Mouse (Mus musculus) hindbrain, embryonic 10.5 days (tissue): Measurements from ENCODE around the gene Cd247. TPM values are rescaled to one million over a fixed set of nuclear protein-coding genes. Genes with fewer than 3 reads are reported as not detected.

Experiments used
- DNase-seq: peaks from one replicate; pipeline ENCODE4 v3.0.0-alpha.2; 2017; ENCODE audit warnings: low spot score
- H3K27ac ChIP-seq: fragments of 300-500 bp; sonication (generic); 2 replicates; pipeline ENCODE4 v1.5.1; 2016; ENCODE audit warnings: mild to moderate bottlenecking, moderate library complexity
- H3K27me3 ChIP-seq: fragments of 300-500 bp; sonication (generic); 2 replicates; pipeline ENCODE4 v1.6.1; 2016; ENCODE audit warnings: mild to moderate bottlenecking; ENCODE audit not compliant: poor library complexity, insufficient read depth, severe bottlenecking
- H3K36me3 ChIP-seq: fragments of 300-500 bp; sonication (generic); 2 replicates; pipeline ENCODE4 v1.6.1; 2016; ENCODE audit warnings: mild to moderate bottlenecking, moderate library complexity
- H3K4me1 ChIP-seq: fragments of 300-500 bp; sonication (generic); replicated peaks from 2 replicates; pipeline ENCODE4 v1.6.1; 2016; ENCODE audit warnings: mild to moderate bottlenecking
- H3K4me3 ChIP-seq: fragments of 300-500 bp; sonication (generic); 2 replicates; pipeline ENCODE4 v1.5.1; 2016; ENCODE audit warnings: mild to moderate bottlenecking, moderate library complexity
- H3K9me3 ChIP-seq: fragments of 300-500 bp; sonication (generic); 2 replicates; pipeline ENCODE4 v1.6.1; 2016; ENCODE audit warnings: mild to moderate bottlenecking, moderate library complexity
- WGBS: fragments of 180-500 bp; shearing (Covaris S2); methylation state at CpG from one replicate; pipeline ENCODE4 v1.1.7; 2016; 5-methylcytosine and 5-hydroxymethylcytosine counted together
- polyA plus RNA-seq: library from polyadenylated mRNA; unstranded; fragments of >200 nt; fragmentation: Nextera tagmentation; extraction: Ambion mirVana; gene quantifications from 2 replicates; pipeline ENCODE4 v1.2.1, GENCODE M21; 2016

Cd247 gene
- polyA plus RNA-seq, 1 experiment from 2014 or later, result 1.2 TPM

GRCm38 (mm10) chr1:165868659-165869058 is 80.2 kb downstream of the Cd247 start:
- H3K4me1 ChIP-seq, result peaks cover 9% of the 10 kb centered on the region; the same call in 1 of the 2 replicates
- no peak overlapping the region for H3K4me3 ChIP-seq
- no peaks in the 10 kb centered on the region for H3K27me3 ChIP-seq
- H3K27ac ChIP-seq, result no peak overlapping the region
- no peaks in the 10 kb centered on the region for H3K9me3 ChIP-seq
- WGBS, result 87% methylated on average over 8 of the region's 8 CpGs
- no peak for DNase-seq
- peaks cover 29% of the 10 kb centered on the region for H3K36me3 ChIP-seq

DNA sequence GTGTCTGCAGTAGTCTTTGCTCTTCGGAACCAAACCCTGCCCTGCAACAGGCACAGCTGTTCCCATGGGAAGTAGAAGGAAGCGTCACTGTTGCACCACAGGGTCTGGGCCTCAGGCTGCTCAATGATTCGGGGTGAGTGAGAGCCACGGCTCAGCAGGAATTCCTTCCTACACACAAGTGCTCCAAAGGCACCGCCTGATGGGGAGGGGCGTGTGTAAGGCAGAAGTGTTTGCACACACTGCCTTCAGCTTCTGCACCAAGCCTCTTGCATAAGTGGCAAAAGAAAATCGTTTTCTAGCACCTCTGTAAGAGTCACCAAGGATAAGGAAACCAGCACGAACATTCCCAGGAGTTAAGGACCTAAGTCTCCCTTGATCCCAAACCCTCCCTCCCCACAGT is 86.2 kb downstream of the Cd247 start:
- Histone ChIP-seq H3K4me3 (no peak overlapping the region), H3K9me3 (no peaks in the 10 kb centered on the region), H3K27me3 (no peaks in the 10 kb centered on the region), H3K4me1 (0 out of 2 replicates have a peak, but pooled peaks cover 5% of the 10 kb centered on the region), H3K36me3 (peaks cover 46% of the 10 kb centered on the region), H3K27ac (no peak overlapping the region)
- DNase-seq, result no peak
- WGBS, result 46% methylated on average over 8 of the region's 8 CpGs

- H3K4me3 ChIP-seq, result no peak overlapping the region
- H3K27ac ChIP-seq, result no peak overlapping the region
- no peak for DNase-seq
- H3K27me3 ChIP-seq, result no peaks in the 10 kb centered on the region
- WGBS, result 96% methylated on average over 6 of the region's 6 CpGs
- H3K4me1 ChIP-seq, result 0 out of 2 replicates have a peak, but pooled peaks cover 5% of the 10 kb centered on the region
- H3K9me3 ChIP-seq, result no peaks in the 10 kb centered on the region
- H3K36me3 ChIP-seq, result peaks cover 45% of the 10 kb centered on the region
Observed at GRCm38 (mm10) chr1:165875520-165876284, 87.2 kb downstream of the Cd247 start.

DNA sequence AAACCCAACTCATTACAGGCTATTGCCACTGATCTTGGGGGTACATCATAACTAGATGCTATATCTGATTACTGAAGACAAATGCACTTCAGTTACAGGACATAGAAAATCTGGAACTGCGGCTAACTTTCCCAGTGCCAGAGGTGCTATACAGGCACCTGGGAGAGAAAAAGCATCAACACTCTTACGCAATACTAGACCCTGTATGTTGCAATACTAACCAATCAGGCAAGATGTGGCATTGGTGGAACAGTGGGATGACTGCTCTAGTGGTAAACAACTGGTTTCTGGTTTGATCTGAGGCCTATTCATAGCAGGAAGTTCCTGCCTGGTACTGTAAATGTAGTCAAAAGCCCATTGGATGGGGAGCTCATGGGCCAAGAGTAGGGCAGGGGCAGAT is 90.3 kb downstream of the Cd247 start:
- Histone ChIP-seq H3K4me1 (0 out of 2 replicates have a peak, but pooled peaks cover 5% of the 10 kb centered on the region), H3K27me3 (no peaks in the 10 kb centered on the region), H3K27ac (no peak overlapping the region), H3K4me3 (no peak overlapping the region), H3K9me3 (no peaks in the 10 kb centered on the region), H3K36me3 (peaks cover 52% of the 10 kb centered on the region)
- 95% methylated on average over 2 of the region's 2 CpGs for WGBS
- DNase-seq, result no peak

DNA sequence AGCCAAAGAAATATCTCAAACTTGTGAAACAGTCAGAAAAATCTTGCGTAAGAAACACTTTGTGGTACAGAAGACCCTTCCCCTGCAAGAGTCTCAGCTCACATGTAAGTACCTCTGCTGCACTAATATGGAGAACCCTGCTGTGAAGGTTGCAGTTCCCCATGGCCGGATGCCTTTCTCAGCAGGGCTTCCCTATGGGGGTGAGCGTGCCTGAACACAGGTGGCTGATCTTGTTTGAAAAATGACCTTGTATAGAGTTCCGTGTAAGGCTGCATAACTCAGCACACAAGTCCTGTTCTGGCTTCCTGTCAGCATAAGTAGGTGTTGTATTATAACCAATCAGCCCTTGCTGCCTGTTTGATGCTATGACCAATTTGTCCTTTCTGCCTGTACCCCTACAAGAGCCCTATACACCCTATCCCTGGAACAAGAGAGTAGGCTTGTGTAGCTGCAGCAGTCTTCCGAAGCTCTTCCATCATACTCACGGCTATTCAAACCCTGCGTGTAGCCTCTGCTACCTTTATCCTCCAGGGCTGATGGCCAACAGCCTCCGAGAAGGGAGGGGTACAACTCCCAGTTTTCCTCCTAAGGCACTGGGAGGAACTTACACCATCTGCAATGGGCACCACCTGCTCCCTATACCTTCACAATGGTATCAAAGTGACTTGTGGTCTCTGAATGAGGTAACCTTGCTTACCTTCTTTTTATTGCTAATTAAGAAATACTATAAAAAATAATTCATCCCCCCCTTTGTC is 93.8 kb downstream of the Cd247 start:
- Histone ChIP-seq H3K4me3 (no peak overlapping the region), H3K27me3 (no peaks in the 10 kb centered on the region), H3K36me3 (peaks cover 43% of the 10 kb centered on the region), H3K4me1 (no peaks in the 10 kb centered on the region), H3K9me3 (no peaks in the 10 kb centered on the region), H3K27ac (no peak overlapping the region)
- WGBS, result 66% methylated on average over 8 of the region's 8 CpGs
- no peak for DNase-seq

- no peaks in the 10 kb centered on the region for H3K9me3 ChIP-seq
- H3K27ac ChIP-seq, result no peak overlapping the region
- no peaks in the 10 kb centered on the region for H3K4me1 ChIP-seq
- WGBS, result 88% methylated on average over 2 of the region's 2 CpGs
- H3K36me3 ChIP-seq, result peaks cover 85% of the 10 kb centered on the region
- H3K27me3 ChIP-seq, result no peaks in the 10 kb centered on the region
- no peak overlapping the region for H3K4me3 ChIP-seq
- DNase-seq, result no peak
Observed at GRCm38 (mm10) chr1:165891686-165892085, 103.2 kb downstream of the Cd247 start.

- 79% methylated on average over 1 of the region's 1 CpGs for WGBS
- Histone ChIP-seq H3K4me3 (no peak overlapping the region), H3K27me3 (no peaks in the 10 kb centered on the region), H3K9me3 (no peaks in the 10 kb centered on the region), H3K27ac (no peak overlapping the region), H3K4me1 (no peaks in the 10 kb centered on the region), H3K36me3 (peaks cover 70% of the 10 kb centered on the region)
- DNase-seq, result no peak
Observed at GRCm38 (mm10) chr1:165903596-165903995, 115.1 kb downstream of the Cd247 start.

DNA sequence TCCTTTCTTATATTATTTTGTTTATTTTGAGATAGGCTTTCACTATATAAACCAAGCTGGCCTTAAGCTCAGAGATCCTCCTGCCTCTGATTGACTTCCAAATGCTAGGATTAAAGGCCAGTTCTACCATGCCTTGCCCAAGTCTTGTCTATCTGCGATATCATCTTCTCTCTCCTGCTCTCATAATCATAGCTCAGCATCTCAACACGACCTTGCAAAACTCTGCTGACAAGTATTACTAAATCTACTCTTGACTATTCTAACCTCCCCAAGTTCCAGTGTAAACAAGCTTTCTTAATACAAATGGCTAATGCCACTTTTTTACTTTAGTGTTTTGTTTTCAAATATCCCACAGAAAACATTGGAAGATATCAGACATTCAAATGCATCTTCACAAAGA is 119.7 kb downstream of the Cd247 start:
- WGBS, result 92% methylated on average over 2 of the region's 2 CpGs
- Histone ChIP-seq H3K4me3 (no peak overlapping the region), H3K9me3 (no peaks in the 10 kb centered on the region), H3K36me3 (peaks cover 57% of the 10 kb centered on the region), H3K27me3 (no peaks in the 10 kb centered on the region), H3K4me1 (no peaks in the 10 kb centered on the region), H3K27ac (no peak overlapping the region)
- DNase-seq, result no peak

GRCm38 (mm10) chr1:165908806-165909205 is 120.3 kb downstream of the Cd247 start:
- no peak overlapping the region for H3K27ac ChIP-seq
- no peak for DNase-seq
- no peaks in the 10 kb centered on the region for H3K9me3 ChIP-seq
- H3K4me3 ChIP-seq, result no peak overlapping the region
- WGBS, result 73% methylated on average over 3 of the region's 3 CpGs
- H3K27me3 ChIP-seq, result no peaks in the 10 kb centered on the region
- no peaks in the 10 kb centered on the region for H3K4me1 ChIP-seq
- H3K36me3 ChIP-seq, result peaks cover 57% of the 10 kb centered on the region

- no peaks in the 10 kb centered on the region for H3K4me1 ChIP-seq
- peaks cover 54% of the 10 kb centered on the region for H3K36me3 ChIP-seq
- WGBS, result 95% methylated on average over 3 of the region's 3 CpGs
- H3K27ac ChIP-seq, result no peak overlapping the region
- no peaks in the 10 kb centered on the region for H3K27me3 ChIP-seq
- H3K4me3 ChIP-seq, result no peak overlapping the region
- no peaks in the 10 kb centered on the region for H3K9me3 ChIP-seq
- DNase-seq, result no peak
Observed at GRCm38 (mm10) chr1:165909471-165909870, 121.0 kb downstream of the Cd247 start.

DNA sequence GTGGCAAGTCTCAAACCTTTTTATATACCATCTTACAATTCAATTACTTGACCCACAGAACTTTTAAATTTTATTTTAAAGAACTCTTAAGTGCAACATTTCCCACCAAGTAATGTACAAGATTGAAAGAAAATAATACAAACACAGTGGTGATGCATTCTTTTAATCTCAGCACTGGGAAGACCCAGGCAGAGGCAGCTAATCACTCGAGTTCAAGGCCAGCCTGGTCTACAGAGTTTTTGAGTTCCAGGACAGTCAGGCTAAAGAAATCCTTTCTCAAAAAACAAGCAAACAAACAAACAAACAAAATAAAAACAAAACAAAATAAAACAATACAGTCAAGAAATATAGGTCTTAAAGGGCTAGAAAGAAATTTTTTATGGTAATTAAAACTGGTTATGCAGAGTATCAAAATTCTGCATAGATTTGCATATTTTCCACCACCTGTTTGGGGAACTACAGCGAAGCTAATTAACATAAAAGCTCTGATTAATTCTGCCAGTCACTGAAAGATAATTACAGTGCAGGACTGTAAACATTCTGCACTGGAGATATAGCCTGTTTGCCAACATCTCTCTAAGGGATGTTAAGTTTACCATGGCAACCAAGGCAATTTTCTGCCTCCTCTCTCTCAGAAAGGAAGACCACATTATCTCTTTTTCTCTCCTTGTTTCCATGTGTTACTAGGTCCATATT is 125.4 kb downstream of the Cd247 start:
- no peak for DNase-seq
- WGBS, result 82% methylated on average over 2 of the region's 2 CpGs
- peaks cover 35% of the 10 kb centered on the region for H3K36me3 ChIP-seq
- no peak overlapping the region for H3K27ac ChIP-seq
- no peaks in the 10 kb centered on the region for H3K27me3 ChIP-seq
- no peaks in the 10 kb centered on the region for H3K9me3 ChIP-seq
- H3K4me1 ChIP-seq, result no peaks in the 10 kb centered on the region
- H3K4me3 ChIP-seq, result no peak overlapping the region

DNA sequence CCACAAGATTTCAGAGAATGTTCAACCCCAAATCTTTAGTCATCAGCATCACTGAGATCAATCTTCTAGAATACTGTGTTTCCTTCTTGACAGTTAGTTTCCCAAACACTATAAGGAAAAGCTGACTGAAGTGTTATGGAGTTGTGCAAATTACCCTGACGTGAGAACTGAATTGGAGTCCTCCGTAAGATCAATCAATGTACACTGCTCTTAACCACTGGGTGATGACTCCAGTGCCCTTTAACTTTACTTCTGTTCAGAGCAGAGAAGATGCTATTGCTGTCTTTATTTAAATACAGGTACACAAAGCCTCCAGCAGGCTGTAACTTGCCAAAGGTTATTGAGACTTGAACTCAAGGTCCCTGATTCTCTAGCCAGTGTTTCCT is 125.9 kb downstream of the Cd247 start:
- no peaks in the 10 kb centered on the region for H3K27me3 ChIP-seq
- H3K9me3 ChIP-seq, result no peaks in the 10 kb centered on the region
- H3K4me3 ChIP-seq, result no peak overlapping the region
- no peak for DNase-seq
- H3K4me1 ChIP-seq, result no peaks in the 10 kb centered on the region
- 81% methylated on average over 2 of the region's 2 CpGs for WGBS
- peaks cover 32% of the 10 kb centered on the region for H3K36me3 ChIP-seq
- no peak overlapping the region for H3K27ac ChIP-seq

DNA sequence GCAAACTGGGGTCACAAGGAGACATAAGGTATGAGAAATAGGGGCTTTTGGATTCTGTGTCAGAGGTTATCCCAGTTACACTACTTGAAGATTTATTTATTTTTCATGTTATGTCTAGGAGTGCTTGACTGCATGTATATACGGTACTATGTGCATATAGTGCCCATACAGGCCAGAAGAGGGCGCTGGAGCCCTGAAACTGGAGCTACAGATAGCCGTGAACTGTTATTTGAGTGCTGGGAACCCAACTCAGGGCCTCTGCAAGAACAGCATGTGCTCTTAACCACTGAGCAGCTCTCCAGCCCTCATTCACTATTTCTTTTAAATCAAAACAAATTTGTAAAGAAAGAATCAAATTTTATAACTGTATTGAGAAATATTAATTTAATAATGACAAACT is 132.5 kb downstream of the Cd247 start:
- DNase-seq, result no peak
- Histone ChIP-seq H3K27ac (no peak overlapping the region), H3K4me3 (no peak overlapping the region), H3K27me3 (no peaks in the 10 kb centered on the region), H3K9me3 (no peaks in the 10 kb centered on the region), H3K36me3 (peaks cover 16% of the 10 kb centered on the region), H3K4me1 (no peaks in the 10 kb centered on the region)
- WGBS, result 76% methylated on average over 3 of the region's 3 CpGs
